Mouse (Mus musculus) midbrain, embryonic 14.5 days (tissue): Measurements from ENCODE around the gene Fcho2. TPM values are rescaled to one million over a fixed set of nuclear protein-coding genes. Genes with fewer than 3 reads are reported as not detected.

Experiments used
- ATAC-seq: fragments of 200-750 bp; cut with Nextera tagmentation; 2 replicates; pipeline ENCODE4 v1.8.0; 2017; ENCODE audit warnings: moderate number of reproducible peaks, moderate library complexity; ENCODE audit not compliant: low FRiP score, low TSS enrichment
- DNase-seq: peaks from one replicate; pipeline ENCODE4 v3.0.0-alpha.2; 2015
- H3K27ac ChIP-seq: fragments of 300-500 bp; sonication (generic); replicated peaks from 2 replicates; pipeline ENCODE4 v1.5.1; 2014; ENCODE audit warnings: mild to moderate bottlenecking, low read depth, low read length, moderate library complexity
- H3K27me3 ChIP-seq: fragments of 300-500 bp; sonication (generic); 2 replicates; pipeline ENCODE4 v1.6.1; 2014; ENCODE audit warnings: low read length, control low read depth, mixed read lengths; ENCODE audit not compliant: control insufficient read depth, insufficient read depth
- H3K36me3 ChIP-seq: fragments of 300-500 bp; sonication (generic); 2 replicates; pipeline ENCODE4 v1.6.1; 2014; ENCODE audit warnings: low read length, control low read depth; ENCODE audit not compliant: control insufficient read depth, insufficient read depth
- H3K4me1 ChIP-seq: fragments of 300-500 bp; sonication (generic); 2 replicates; pipeline ENCODE4 v1.6.1; 2014; ENCODE audit warnings: mild to moderate bottlenecking, antibody characterized with exemption, low read length, control low read depth; ENCODE audit not compliant: control insufficient read depth, insufficient read depth
- H3K4me2 ChIP-seq: fragments of 300-500 bp; sonication (generic); 2 replicates; pipeline ENCODE4 v1.6.1; 2014; ENCODE audit warnings: mild to moderate bottlenecking, low read length, moderate library complexity
- H3K4me3 ChIP-seq: fragments of 300-500 bp; sonication (generic); replicated peaks from 2 replicates; pipeline ENCODE4 v1.5.1; 2014; ENCODE audit warnings: low read depth, low read length
- H3K9ac ChIP-seq: fragments of 300-500 bp; sonication (generic); replicated peaks from 2 replicates; pipeline ENCODE4 v1.6.1; 2014; ENCODE audit warnings: mild to moderate bottlenecking, low read length, moderate library complexity
- H3K9me3 ChIP-seq: fragments of 300-500 bp; sonication (generic); 2 replicates; pipeline ENCODE4 v1.6.1; 2016; ENCODE audit warnings: low read length, control low read depth, mixed read lengths; ENCODE audit not compliant: control insufficient read depth
- WGBS: fragments of 180-500 bp; shearing (Covaris S2); extraction: QIAGEN DNeasy Blood & Tissue Kit; methylation state at CpG from one replicate; pipeline ENCODE4 v1.1.7; 2014; 5-methylcytosine and 5-hydroxymethylcytosine counted together
- polyA plus RNA-seq: library from polyadenylated mRNA; unstranded; fragments of >200 nt; fragmentation: Nextera tagmentation; extraction: Ambion mirVana; gene quantifications from 2 replicates; pipeline ENCODE4 v1.2.1, GENCODE M21; 2014

The Fcho2 gene
- polyA plus RNA-seq, 1 experiment from 2014 or later = 23.6 TPM

DNA sequence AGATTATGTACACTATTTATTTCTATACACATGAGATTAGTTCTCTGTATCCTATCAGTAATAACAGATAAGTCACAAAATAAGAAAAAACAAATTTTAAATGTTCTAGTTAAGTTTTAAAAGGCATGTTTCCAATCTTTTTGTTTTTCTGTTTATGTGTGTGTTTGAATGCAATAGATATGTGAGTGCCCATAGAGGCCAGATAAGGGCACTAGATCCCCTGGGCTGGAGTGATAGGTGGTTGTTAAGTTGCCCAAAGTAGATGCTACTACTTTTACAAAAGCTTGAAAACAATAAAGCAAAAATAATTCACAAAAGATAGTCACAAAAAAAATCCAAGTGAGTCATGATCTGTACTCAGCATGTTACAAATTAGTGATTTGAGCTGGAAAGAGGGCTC is 71.4 kb downstream of the Fcho2 start:
- H3K9ac ChIP-seq = no peak overlapping the region
- peaks cover 50% of the 10 kb centered on the region for H3K36me3 ChIP-seq
- ATAC-seq (no peak), DNase-seq (no peak)
- no peaks in the 10 kb centered on the region for H3K27me3 ChIP-seq
- no peaks in the 10 kb centered on the region for H3K9me3 ChIP-seq
- no peak overlapping the region for H3K4me2 ChIP-seq
- no peak overlapping the region for H3K27ac ChIP-seq
- H3K4me1 ChIP-seq = no peaks in the 10 kb centered on the region
- no peak overlapping the region for H3K4me3 ChIP-seq

- Histone ChIP-seq H3K4me2 (no peak overlapping the region), H3K4me1 (no peaks in the 10 kb centered on the region), H3K9me3 (no peaks in the 10 kb centered on the region), H3K27ac (no peak overlapping the region), H3K9ac (no peak overlapping the region), H3K4me3 (no peak overlapping the region), H3K27me3 (no peaks in the 10 kb centered on the region), H3K36me3 (peaks cover 47% of the 10 kb centered on the region)
- ATAC-seq (no peak), DNase-seq (no peak)
- WGBS = 95% methylated on average over 6 of the region's 6 CpGs
These were observed 72.0 kb downstream of the Fcho2 start for GRCm38 (mm10) chr13:98743214-98743613.

DNA sequence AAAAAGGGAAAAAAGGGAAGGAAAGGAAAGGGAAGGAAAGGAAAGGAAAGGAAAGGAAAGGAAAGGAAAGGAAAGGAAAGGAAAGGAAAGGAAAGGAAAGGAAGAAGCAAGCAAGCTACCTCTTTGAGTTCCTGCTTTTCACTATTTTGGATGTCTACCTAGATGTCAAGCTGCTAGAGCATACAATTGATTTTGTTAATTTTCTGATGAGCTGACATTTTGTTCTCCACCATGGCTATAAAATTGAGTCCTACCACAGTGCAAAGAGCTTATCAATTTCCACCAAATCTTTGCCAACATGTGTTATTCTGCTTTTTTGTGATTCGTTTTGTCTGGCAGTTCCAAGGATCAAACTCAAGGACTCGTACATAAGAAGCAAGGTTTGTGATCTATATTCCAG is 77.0 kb downstream of the Fcho2 start:
- no peak overlapping the region for H3K4me3 ChIP-seq
- H3K36me3 ChIP-seq = peaks cover 27% of the 10 kb centered on the region
- no peak overlapping the region for H3K9ac ChIP-seq
- WGBS = 94% methylated on average over 2 of the region's 2 CpGs
- ATAC-seq (no peak), DNase-seq (no peak)
- H3K4me2 ChIP-seq = no peak overlapping the region
- H3K9me3 ChIP-seq = no peaks in the 10 kb centered on the region
- no peaks in the 10 kb centered on the region for H3K27me3 ChIP-seq
- no peak overlapping the region for H3K27ac ChIP-seq
- H3K4me1 ChIP-seq = no peaks in the 10 kb centered on the region

- Histone ChIP-seq H3K4me2 (no peak overlapping the region), H3K27me3 (no peaks in the 10 kb centered on the region), H3K36me3 (peaks cover 45% of the 10 kb centered on the region), H3K4me1 (no peaks in the 10 kb centered on the region), H3K4me3 (no peak overlapping the region), H3K27ac (no peak overlapping the region), H3K9me3 (no peaks in the 10 kb centered on the region), H3K9ac (no peak overlapping the region)
- DNase-seq (no peak), ATAC-seq (no peak)
- 56% methylated on average over 3 of the region's 3 CpGs for WGBS
These were observed 82.0 kb downstream of the Fcho2 start for GRCm38 (mm10) chr13:98733292-98733691.

GRCm38 (mm10) chr13:98729271-98730062 is 85.8 kb downstream of the Fcho2 start:
- Histone ChIP-seq H3K9ac (no peak overlapping the region), H3K4me3 (no peak overlapping the region), H3K27ac (no peak overlapping the region), H3K4me1 (no peaks in the 10 kb centered on the region), H3K36me3 (peaks cover 58% of the 10 kb centered on the region), H3K27me3 (no peaks in the 10 kb centered on the region), H3K4me2 (no peak overlapping the region), H3K9me3 (no peaks in the 10 kb centered on the region)
- ATAC-seq = no peak
- 80% methylated on average over 1 of the region's 1 CpGs for WGBS
- DNase-seq = peak; percentile 62

DNA sequence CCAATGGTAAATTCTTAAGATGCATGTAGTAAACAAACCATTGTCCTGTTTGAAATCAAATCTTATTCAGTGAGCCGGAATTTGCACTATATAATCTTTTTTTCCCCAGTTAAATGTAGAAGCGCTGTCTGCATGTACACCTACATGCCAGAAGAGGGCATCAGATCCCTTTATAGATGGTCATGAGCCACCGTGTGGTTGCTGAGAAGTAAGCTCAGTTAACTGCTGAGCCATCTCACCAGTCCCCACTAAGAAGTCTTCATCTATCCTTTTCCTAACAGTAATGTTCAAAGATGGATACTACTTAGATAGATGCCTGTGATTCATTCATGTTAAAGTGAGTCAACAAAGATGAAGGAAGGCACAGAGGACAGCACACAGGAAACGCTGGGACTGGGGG is 88.8 kb downstream of the Fcho2 start:
- no peak overlapping the region for H3K4me3 ChIP-seq
- H3K36me3 ChIP-seq = peaks cover 40% of the 10 kb centered on the region
- H3K4me2 ChIP-seq = no peak overlapping the region
- no peak overlapping the region for H3K9ac ChIP-seq
- DNase-seq = peak; percentile 63
- H3K27ac ChIP-seq = no peak overlapping the region
- 58% methylated on average over 4 of the region's 4 CpGs for WGBS
- no peaks in the 10 kb centered on the region for H3K27me3 ChIP-seq
- ATAC-seq = no peak
- no peaks in the 10 kb centered on the region for H3K4me1 ChIP-seq
- H3K9me3 ChIP-seq = no peaks in the 10 kb centered on the region

GRCm38 (mm10) chr13:98723430-98723829 is 91.8 kb downstream of the Fcho2 start:
- Histone ChIP-seq H3K4me2 (no peak overlapping the region), H3K27me3 (no peaks in the 10 kb centered on the region), H3K27ac (no peak overlapping the region), H3K9me3 (no peaks in the 10 kb centered on the region), H3K4me1 (no peaks in the 10 kb centered on the region), H3K4me3 (no peak overlapping the region), H3K9ac (no peak overlapping the region), H3K36me3 (peaks cover 30% of the 10 kb centered on the region)
- no peak for ATAC-seq
- DNase-seq = no peak
- 95% methylated on average over 1 of the region's 1 CpGs for WGBS

DNA sequence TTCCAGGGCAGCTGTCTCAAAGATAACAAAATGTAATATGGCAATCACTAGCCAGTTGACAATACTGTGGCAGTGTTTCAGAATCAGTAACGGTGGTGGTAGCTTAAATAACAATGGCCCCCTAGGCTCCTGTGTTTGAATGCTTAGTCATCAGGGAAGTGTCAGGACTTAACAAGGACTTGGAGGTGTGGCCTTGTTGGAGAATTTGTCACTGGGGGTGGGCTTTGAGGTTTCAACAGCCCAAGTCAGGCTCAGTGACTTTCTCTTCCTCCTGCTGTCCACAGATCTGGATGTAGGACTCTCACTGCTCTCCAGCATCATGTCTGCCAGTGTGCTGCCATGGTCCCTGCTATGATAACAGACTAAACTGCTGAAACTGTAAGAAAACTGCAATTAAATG is 93.0 kb downstream of the Fcho2 start:
- WGBS = 23% methylated on average over 1 of the region's 1 CpGs
- peaks cover 25% of the 10 kb centered on the region for H3K36me3 ChIP-seq
- H3K4me1 ChIP-seq = no peaks in the 10 kb centered on the region
- no peak overlapping the region for H3K9ac ChIP-seq
- H3K9me3 ChIP-seq = no peaks in the 10 kb centered on the region
- no peaks in the 10 kb centered on the region for H3K27me3 ChIP-seq
- ATAC-seq (no peak), DNase-seq (no peak)
- no peak overlapping the region for H3K4me3 ChIP-seq
- H3K4me2 ChIP-seq = no peak overlapping the region
- no peak overlapping the region for H3K27ac ChIP-seq

GRCm38 (mm10) chr13:98716176-98716575 is 99.1 kb downstream of the Fcho2 start:
- no peak for DNase-seq

More at GRCm38 (mm10) chr13:98716176-98716575, 99.1 kb downstream of the Fcho2 start:
- WGBS = 88% methylated on average over 8 of the region's 8 CpGs
- H3K4me2 ChIP-seq = no peak overlapping the region
- ATAC-seq = no peak
- H3K4me1 ChIP-seq = no peaks in the 10 kb centered on the region
- H3K36me3 ChIP-seq = 0 out of 2 replicates have a peak, but pooled peaks cover 4% of the 10 kb centered on the region
- H3K4me3 ChIP-seq = no peak overlapping the region
- H3K27ac ChIP-seq = no peak overlapping the region
- no peaks in the 10 kb centered on the region for H3K9me3 ChIP-seq
- no peak overlapping the region for H3K9ac ChIP-seq
- no peaks in the 10 kb centered on the region for H3K27me3 ChIP-seq
